Mouse (Mus musculus): ENCODE results near the gene Ptx4. TPM values are rescaled to one million over a fixed set of nuclear protein-coding genes. Genes with fewer than 3 reads are reported as not detected.
A peak's percentile ranks its signal among the peaks of the same experiment; 100 is the strongest.

The Ptx4 gene
- total RNA-seq (2021): under 1 TPM; 0.32 to 0.34 TPM

GRCm38 (mm10) chr17:25120406-25120805 lies at the start of gene Ptx4:
Ptx4 (plus strand) TSS chr17:25120760.
- DNase-seq: no peak
- intact Hi-C loops (cut with DNase I): no loop called here

GRCm38 (mm10) chr17:25076906-25077305 lies 43.7 kb upstream of the Ptx4 start:
- intact Hi-C loops (cut with DNase I): no loop called here
- DNase-seq: peak; percentile 58

- intact Hi-C loops (cut with DNase I): no loop called here
Observed at GRCm38 (mm10) chr17:25077771-25078372, 42.7 kb upstream of the Ptx4 start.

GRCm38 (mm10) chr17:25080210-25080609 lies 40.4 kb upstream of the Ptx4 start:
- intact Hi-C loops (cut with DNase I): no loop called here
- DNase-seq: no peak

More at GRCm38 (mm10) chr17:25077771-25078372, 42.7 kb upstream of the Ptx4 start:
- peak; percentile 90 for DNase-seq

- DNase-seq: no peak
- intact Hi-C loops (cut with DNase I): no loop called here
Observed at GRCm38 (mm10) chr17:25080960-25081381, 39.6 kb upstream of the Ptx4 start.

- no peak for DNase-seq
- intact Hi-C loops (cut with DNase I): no loop called here
Observed at GRCm38 (mm10) chr17:25082081-25082847, 38.3 kb upstream of the Ptx4 start.

GRCm38 (mm10) chr17:25082887-25083286 lies 37.7 kb upstream of the Ptx4 start:
- no peak for DNase-seq
- intact Hi-C loops (cut with DNase I): no loop called here

- DNase-seq: no peak
- intact Hi-C loops (cut with DNase I): no loop called here
Observed at GRCm38 (mm10) chr17:25083444-25083931, 37.1 kb upstream of the Ptx4 start, which contains the start of gene Tmem204. Tmem204 (minus strand) TSS chr17:25083591.

GRCm38 (mm10) chr17:25084835-25085385 lies 35.6 kb upstream of the Ptx4 start:
- intact Hi-C loops (cut with DNase I): no loop called here
- DNase-seq: no peak

GRCm38 (mm10) chr17:25086724-25087123 lies 33.8 kb upstream of the Ptx4 start:
- DNase-seq: no peak
- intact Hi-C loops (cut with DNase I): no loop called here

GRCm38 (mm10) chr17:25089158-25089557 lies 31.4 kb upstream of the Ptx4 start:
- no peak for DNase-seq

GRCm38 (mm10) chr17:25090450-25090849 lies 30.1 kb upstream of the Ptx4 start:
- intact Hi-C loops (cut with DNase I): no loop called here
- DNase-seq: no peak

More at GRCm38 (mm10) chr17:25089158-25089557, 31.4 kb upstream of the Ptx4 start:
- intact Hi-C loops (cut with DNase I): no loop called here

- intact Hi-C loops (cut with DNase I): no loop called here
- no peak for DNase-seq
Observed at GRCm38 (mm10) chr17:25096221-25096620, 24.3 kb upstream of the Ptx4 start.

- intact Hi-C loops (cut with DNase I): no loop called here
- DNase-seq: no peak
Observed at GRCm38 (mm10) chr17:25100052-25100451, 20.5 kb upstream of the Ptx4 start.

- intact Hi-C loops (cut with DNase I): no loop called here
- no peak for DNase-seq
Observed at GRCm38 (mm10) chr17:25101338-25101737, 19.2 kb upstream of the Ptx4 start.

- intact Hi-C loops (cut with DNase I): no loop called here
- no peak for DNase-seq
Observed at GRCm38 (mm10) chr17:25107786-25108185, 12.8 kb upstream of the Ptx4 start.

- intact Hi-C loops (cut with DNase I): no loop called here
- peak; percentile 54 for DNase-seq
Observed at GRCm38 (mm10) chr17:25109578-25109977, 11.0 kb upstream of the Ptx4 start.

- intact Hi-C loops (cut with DNase I): no loop called here
- DNase-seq: no peak
Observed at GRCm38 (mm10) chr17:25110590-25110989, 10.0 kb upstream of the Ptx4 start.

GRCm38 (mm10) chr17:25111220-25111619 lies 9.3 kb upstream of the Ptx4 start:
- DNase-seq: no peak
- intact Hi-C loops (cut with DNase I): no loop called here

- peak; percentile 81 for DNase-seq
- intact Hi-C loops (cut with DNase I): no loop called here
Observed at GRCm38 (mm10) chr17:25111739-25112422, 8.7 kb upstream of the Ptx4 start.

GRCm38 (mm10) chr17:25112423-25112810 lies 8.1 kb upstream of the Ptx4 start:
- intact Hi-C loops (cut with DNase I): no loop called here
- no peak for DNase-seq

Measured in left cerebral cortex, postnatal 4 days (tissue).